Mouse (Mus musculus) forebrain, embryonic 15.5 days (tissue): Measurements from ENCODE around the gene Slc25a51. TPM values are rescaled to one million over a fixed set of nuclear protein-coding genes. Genes with fewer than 3 reads are reported as not detected.
"Not testable (repeated sequence)": the region's sequence is repeated elsewhere in the genome, so short reads cannot be mapped to it uniquely, and the experiment has no call there.

Experiments
- ATAC-seq: fragments of 200-750 bp; cut with Nextera tagmentation; replicated peaks from 2 replicates; pipeline ENCODE4 v1.8.0; 2017; ENCODE audit warnings: mild to moderate bottlenecking, moderate TSS enrichment, moderate library complexity
- H3K27ac ChIP-seq: fragments of 300-500 bp; sonication (generic); replicated peaks from 2 replicates; pipeline ENCODE4 v1.5.1; 2015; ENCODE audit warnings: mild to moderate bottlenecking, inconsistent platforms
- H3K27me3 ChIP-seq: fragments of 300-500 bp; sonication (generic); 2 replicates; pipeline ENCODE4 v1.6.1; 2015; ENCODE audit warnings: inconsistent platforms
- H3K36me3 ChIP-seq: fragments of 300-500 bp; sonication (generic); 2 replicates; pipeline ENCODE4 v1.6.1; 2015; ENCODE audit warnings: mild to moderate bottlenecking, inconsistent platforms
- H3K4me1 ChIP-seq: fragments of 300-500 bp; sonication (generic); 2 replicates; pipeline ENCODE4 v1.6.1; 2015; ENCODE audit warnings: inconsistent platforms
- H3K4me2 ChIP-seq: fragments of 300-500 bp; sonication (generic); replicated peaks from 2 replicates; pipeline ENCODE4 v1.6.1; 2015; ENCODE audit warnings: mild to moderate bottlenecking, inconsistent platforms
- H3K4me3 ChIP-seq: fragments of 300-500 bp; sonication (generic); 2 replicates; pipeline ENCODE4 v1.5.1; 2015; ENCODE audit warnings: mild to moderate bottlenecking, inconsistent platforms
- H3K9ac ChIP-seq: fragments of 300-500 bp; sonication (generic); replicated peaks from 2 replicates; pipeline ENCODE4 v1.6.1; 2015; ENCODE audit warnings: mild to moderate bottlenecking, inconsistent platforms
- H3K9me3 ChIP-seq: fragments of 300-500 bp; sonication (generic); 2 replicates; pipeline ENCODE4 v1.6.1; 2016; ENCODE audit warnings: inconsistent platforms
- WGBS: fragments of 180-500 bp; shearing (Covaris S2); methylation state at CpG from one replicate; pipeline ENCODE4 v1.1.7; 2015; ENCODE audit warnings: mixed read lengths; 5-methylcytosine and 5-hydroxymethylcytosine counted together
- polyA plus RNA-seq: library from polyadenylated mRNA; unstranded; fragments of >200 nt; fragmentation: Nextera tagmentation; extraction: Ambion mirVana; gene quantifications from 2 replicates; pipeline ENCODE4 v1.2.1, GENCODE M21; 2015

Slc25a51 gene
- polyA plus RNA-seq, 1 experiment from 2014 or later = 86.1 TPM

DNA sequence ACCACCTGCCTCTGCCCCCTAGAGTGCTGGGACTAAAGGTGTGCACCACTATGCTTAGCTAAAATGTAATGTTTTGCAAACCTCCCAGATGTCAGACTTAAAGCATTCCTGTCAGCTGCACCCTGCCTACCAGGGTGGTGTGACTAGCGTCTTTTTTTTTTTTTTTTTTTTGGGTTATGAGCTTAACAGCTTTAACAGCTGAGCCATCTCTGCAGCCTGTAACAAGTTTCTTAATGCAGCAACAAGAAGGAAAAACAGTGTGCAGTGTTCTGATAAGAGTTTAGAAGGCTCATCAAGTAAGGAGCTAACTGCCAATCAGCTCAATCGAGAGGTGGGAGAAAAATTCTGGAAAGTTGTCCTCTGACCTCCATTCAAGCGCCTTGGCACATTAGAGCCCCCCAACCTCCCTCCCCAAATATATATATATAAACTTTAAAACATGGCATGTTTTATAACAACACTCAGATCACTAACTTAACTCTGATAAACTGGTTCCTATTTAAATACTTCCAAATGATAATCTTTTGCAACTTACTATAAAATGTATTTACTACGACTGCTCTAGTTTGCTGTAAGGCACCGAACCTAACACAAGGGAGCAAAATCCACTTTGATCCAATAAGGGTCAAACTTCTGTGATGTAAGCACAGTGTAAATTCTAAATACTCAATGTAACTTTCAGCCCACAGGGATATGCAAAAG lies 1.4 kb downstream of the Slc25a51 start:
- H3K27ac ChIP-seq = no peak overlapping the region
- no peaks in the 10 kb centered on the region for H3K9me3 ChIP-seq
- ATAC-seq = no peak
- H3K4me2 ChIP-seq = peak overlapping the region; percentile 63
- H3K36me3 ChIP-seq = peaks cover 17% of the 10 kb centered on the region
- H3K9ac ChIP-seq = peak overlapping the region; percentile 99
- no peaks in the 10 kb centered on the region for H3K27me3 ChIP-seq
- peaks cover 42% of the 10 kb centered on the region for H3K4me1 ChIP-seq
- peak overlapping the region; percentile 99 for H3K4me3 ChIP-seq
- 56% methylated on average over 5 of the region's 5 CpGs for WGBS

GRCm38 (mm10) chr4:45406397-45406796 lies 2.2 kb downstream of the Slc25a51 start:
- peaks cover 42% of the 10 kb centered on the region for H3K4me1 ChIP-seq
- ATAC-seq = no peak
- H3K36me3 ChIP-seq = peaks cover 23% of the 10 kb centered on the region
- WGBS = 65% methylated on average over 7 of the region's 7 CpGs
- peak overlapping the region; percentile 63 for H3K4me2 ChIP-seq
- no peak overlapping the region for H3K27ac ChIP-seq
- H3K27me3 ChIP-seq = no peaks in the 10 kb centered on the region
- H3K9me3 ChIP-seq = no peaks in the 10 kb centered on the region
- H3K4me3 ChIP-seq = peak overlapping the region; percentile 10
- H3K9ac ChIP-seq = peak overlapping the region; percentile 30

DNA sequence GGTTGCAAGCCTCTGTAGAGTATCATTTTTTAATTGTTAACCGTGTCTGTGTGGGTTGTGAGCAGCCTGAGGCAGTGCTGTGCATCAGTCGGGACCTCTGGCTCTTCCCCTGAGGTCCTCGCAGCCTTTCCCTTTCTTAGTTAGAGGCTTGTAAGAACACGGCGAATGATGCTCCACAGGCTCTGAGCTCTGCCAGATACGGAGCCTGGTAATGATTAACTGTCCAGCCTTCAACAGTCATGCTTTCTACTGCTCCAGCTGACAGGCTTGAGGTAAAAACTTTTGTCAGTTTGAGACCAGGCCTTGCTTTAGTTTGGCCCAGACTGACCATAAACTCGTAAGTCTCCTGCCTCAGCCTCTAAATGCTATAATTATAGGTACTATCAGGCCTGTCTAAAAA lies 3.3 kb downstream of the Slc25a51 start:
- 85% methylated on average over 7 of the region's 7 CpGs for WGBS

DNA sequence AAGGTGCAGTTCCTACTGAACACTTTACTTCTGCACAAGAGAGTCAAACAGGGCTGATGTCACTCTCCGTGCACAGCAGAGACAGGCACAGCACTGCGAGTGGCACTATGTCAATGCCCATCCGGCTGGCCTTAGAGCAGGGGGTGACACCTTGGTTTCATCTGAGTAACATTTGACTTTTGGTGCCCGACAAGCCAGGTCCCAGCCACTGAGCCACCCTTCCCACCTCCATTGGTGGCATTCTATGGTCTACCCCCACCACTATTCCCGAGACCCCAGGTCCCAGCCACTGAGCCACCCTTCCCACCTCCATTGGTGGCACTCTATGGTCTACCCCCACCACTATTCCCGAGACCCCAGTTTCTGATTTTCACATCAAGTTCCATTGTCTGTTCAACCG lies 4.5 kb downstream of the Slc25a51 start:
- Histone ChIP-seq H3K4me3 (no peak overlapping the region), H3K9me3 (no peaks in the 10 kb centered on the region), H3K4me2 (no peak overlapping the region), H3K9ac (no peak overlapping the region), H3K4me1 (peaks cover 38% of the 10 kb centered on the region), H3K27me3 (no peaks in the 10 kb centered on the region), H3K36me3 (peaks cover 42% of the 10 kb centered on the region), H3K27ac (no peak overlapping the region)
- no peak for ATAC-seq
- 94% methylated on average over 7 of the region's 7 CpGs for WGBS

More for the DNA sequence above, 3.3 kb downstream of the Slc25a51 start:
- no peak overlapping the region for H3K9ac ChIP-seq
- H3K4me3 ChIP-seq = no peak overlapping the region
- ATAC-seq = no peak
- no peak overlapping the region for H3K27ac ChIP-seq
- H3K4me1 ChIP-seq = peaks cover 42% of the 10 kb centered on the region
- no peaks in the 10 kb centered on the region for H3K9me3 ChIP-seq
- H3K36me3 ChIP-seq = peaks cover 30% of the 10 kb centered on the region
- no peaks in the 10 kb centered on the region for H3K27me3 ChIP-seq
- H3K4me2 ChIP-seq = no peak overlapping the region

DNA sequence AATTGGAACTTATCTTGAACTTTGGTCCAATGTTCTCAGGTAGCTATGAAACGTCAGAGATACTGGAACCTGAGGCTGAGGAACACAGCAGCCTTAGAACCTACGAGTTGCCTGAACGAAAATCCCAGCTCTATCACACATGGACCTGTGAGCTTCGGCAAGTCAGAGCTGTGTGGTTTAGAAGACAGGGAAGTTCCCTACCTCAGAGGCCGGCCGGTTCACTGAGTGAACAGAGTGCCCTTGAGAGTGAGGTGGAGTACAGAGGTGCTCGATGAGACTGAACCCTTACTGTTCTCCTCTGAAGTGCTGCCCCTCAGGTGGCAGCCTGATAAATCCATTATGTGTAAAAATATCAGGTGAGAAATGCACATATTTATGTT lies 5.1 kb downstream of the Slc25a51 start:
- WGBS = 92% methylated on average over 7 of the region's 7 CpGs
- Histone ChIP-seq H3K4me2 (no peak overlapping the region), H3K27me3 (no peaks in the 10 kb centered on the region), H3K9me3 (no peaks in the 10 kb centered on the region), H3K4me3 (no peak overlapping the region), H3K36me3 (peaks cover 48% of the 10 kb centered on the region), H3K27ac (no peak overlapping the region), H3K4me1 (peaks cover 36% of the 10 kb centered on the region), H3K9ac (no peak overlapping the region)
- no peak for ATAC-seq

DNA sequence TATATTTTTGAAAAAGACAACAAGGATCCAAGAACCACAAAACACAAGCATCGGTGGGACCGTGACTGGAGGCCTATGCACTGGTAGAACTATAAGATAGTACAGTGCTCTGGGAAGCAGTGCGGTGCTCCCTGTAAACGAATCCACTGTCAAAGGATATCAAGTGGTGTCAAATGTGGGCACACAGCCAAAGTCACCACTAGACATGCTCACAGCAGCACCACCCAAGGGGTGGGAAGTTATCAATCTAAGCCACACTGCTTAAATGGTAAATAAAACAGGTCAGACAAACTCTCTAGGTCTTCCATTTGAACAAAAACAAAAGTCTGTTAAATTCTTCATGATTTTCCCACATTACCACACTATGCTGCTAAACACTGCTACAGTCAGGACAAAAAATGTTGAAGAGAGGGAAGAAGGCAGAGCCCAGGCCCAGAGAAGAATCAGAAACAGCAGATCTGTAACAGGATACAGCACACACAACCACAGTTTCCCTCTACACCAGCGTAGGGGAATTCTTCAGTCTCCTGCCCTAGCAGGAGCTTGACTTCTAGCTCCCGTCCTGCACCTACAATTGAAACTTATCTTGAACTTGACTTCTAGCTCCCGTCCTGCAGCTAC lies 5.6 kb downstream of the Slc25a51 start:
- WGBS = 77% methylated on average over 7 of the region's 7 CpGs
- no peaks in the 10 kb centered on the region for H3K9me3 ChIP-seq
- H3K4me2 ChIP-seq = no peak overlapping the region
- no peak overlapping the region for H3K27ac ChIP-seq
- ATAC-seq = no peak
- H3K4me3 ChIP-seq = no peak overlapping the region
- peaks cover 36% of the 10 kb centered on the region for H3K4me1 ChIP-seq
- H3K36me3 ChIP-seq = peaks cover 51% of the 10 kb centered on the region
- no peak overlapping the region for H3K9ac ChIP-seq
- no peaks in the 10 kb centered on the region for H3K27me3 ChIP-seq

- no peaks in the 10 kb centered on the region for H3K9me3 ChIP-seq
- H3K4me3 ChIP-seq = no peak overlapping the region
- no peak for ATAC-seq
- H3K36me3 ChIP-seq = peaks cover 56% of the 10 kb centered on the region
- H3K27me3 ChIP-seq = no peaks in the 10 kb centered on the region
- H3K27ac ChIP-seq = no peak overlapping the region
- H3K4me2 ChIP-seq = no peak overlapping the region
- 86% methylated on average over 4 of the region's 4 CpGs for WGBS
- peaks cover 30% of the 10 kb centered on the region for H3K4me1 ChIP-seq
- H3K9ac ChIP-seq = no peak overlapping the region
These were observed 6.3 kb downstream of the Slc25a51 start for GRCm38 (mm10) chr4:45402281-45402680.

DNA sequence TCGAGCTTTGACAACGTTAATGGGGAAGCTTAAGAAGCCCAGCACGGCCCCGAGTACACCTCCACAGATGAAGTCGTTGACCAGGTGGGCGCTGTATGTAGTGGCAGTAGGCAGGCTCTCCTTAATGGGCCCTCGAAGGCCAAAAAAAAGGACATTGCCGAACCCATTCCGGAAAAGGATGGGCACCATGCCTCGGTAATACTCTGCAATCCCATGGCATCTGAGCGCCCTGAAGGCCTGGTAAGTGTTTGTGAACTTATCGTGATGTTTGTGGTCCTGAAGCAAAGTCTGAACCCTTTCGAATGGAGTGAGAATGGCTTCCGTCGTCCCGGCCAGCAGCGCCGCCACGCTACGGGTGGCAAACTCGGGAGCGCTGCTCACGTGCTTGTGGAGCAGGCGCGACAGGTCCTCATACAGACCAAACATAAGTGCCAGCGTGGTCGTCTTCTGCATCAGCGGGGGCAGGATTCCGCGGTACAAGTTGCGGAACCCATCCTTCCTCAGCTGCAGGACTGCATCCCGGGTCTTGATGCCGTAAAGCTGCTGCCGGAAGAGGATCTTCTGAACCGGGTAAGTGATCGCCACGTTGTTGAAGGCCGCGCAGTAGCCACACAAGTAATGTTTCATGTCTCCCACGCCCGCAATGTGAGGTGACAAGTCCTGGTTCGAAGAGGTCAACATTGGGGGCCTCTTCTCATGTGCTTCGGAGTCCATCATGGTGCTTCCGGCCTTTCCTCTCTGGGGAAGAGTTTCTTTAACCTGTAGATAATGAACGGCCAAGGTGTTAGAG lies 8.9 kb downstream of the Slc25a51 start:
- Histone ChIP-seq H3K4me2 (no peak overlapping the region), H3K4me3 (no peak overlapping the region), H3K9ac (no peak overlapping the region), H3K36me3 (peaks cover 58% of the 10 kb centered on the region), H3K9me3 (no peaks in the 10 kb centered on the region), H3K4me1 (peaks cover 9% of the 10 kb centered on the region; the same call in 1 of the 2 replicates), H3K27me3 (no peaks in the 10 kb centered on the region), H3K27ac (no peak overlapping the region)
- WGBS = 96% methylated on average over 45 of the region's 45 CpGs
- no peak for ATAC-seq

GRCm38 (mm10) chr4:45398315-45398714 lies 10.3 kb downstream of the Slc25a51 start:
- H3K36me3 ChIP-seq = peaks cover 45% of the 10 kb centered on the region
- not testable (repeated sequence) for H3K9me3 ChIP-seq, H3K9ac ChIP-seq, H3K27me3 ChIP-seq, H3K4me1 ChIP-seq, H3K27ac ChIP-seq, H3K4me2 ChIP-seq, H3K4me3 ChIP-seq, ATAC-seq
- WGBS = 90% methylated on average over 5 of the region's 5 CpGs

DNA sequence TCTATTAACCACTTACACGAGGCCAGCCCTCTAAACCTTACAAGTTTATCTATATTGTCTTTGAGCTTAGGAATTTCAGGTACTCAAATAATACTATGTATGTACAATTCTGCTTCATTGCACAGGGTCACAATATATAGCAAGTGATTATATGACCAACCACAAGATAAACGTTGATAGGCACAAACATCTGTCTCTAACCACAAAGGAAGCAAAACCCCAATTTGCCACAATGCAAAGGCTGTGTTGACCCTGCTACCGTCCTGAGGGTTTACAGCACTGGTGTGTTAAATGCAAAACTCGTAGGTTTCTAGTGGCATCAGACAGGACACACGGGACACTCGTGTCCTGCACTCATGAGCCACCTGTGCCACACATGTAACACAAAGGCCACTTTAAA lies 12.4 kb downstream of the Slc25a51 start:
- H3K9ac ChIP-seq, H3K4me1 ChIP-seq, H3K4me2 ChIP-seq, H3K4me3 ChIP-seq, H3K27me3 ChIP-seq, H3K9me3 ChIP-seq, ATAC-seq, H3K27ac ChIP-seq: not testable (repeated sequence)
- WGBS = 83% methylated on average over 6 of the region's 6 CpGs
- peaks cover 33% of the 10 kb centered on the region for H3K36me3 ChIP-seq

- Histone ChIP-seq H3K9me3 (no peaks in the 10 kb centered on the region), H3K27me3 (no peaks in the 10 kb centered on the region), H3K27ac (no peak overlapping the region), H3K4me2 (no peak overlapping the region), H3K4me3 (no peak overlapping the region), H3K36me3 (peaks cover 12% of the 10 kb centered on the region), H3K9ac (no peak overlapping the region), H3K4me1 (no peaks in the 10 kb centered on the region)
- no peak for ATAC-seq
- 82% methylated on average over 5 of the region's 5 CpGs for WGBS
These were observed 14.9 kb downstream of the Slc25a51 start for GRCm38 (mm10) chr4:45393658-45394057.

GRCm38 (mm10) chr4:45392994-45393393 lies 15.6 kb downstream of the Slc25a51 start:
- H3K9me3 ChIP-seq = no peaks in the 10 kb centered on the region
- no peaks in the 10 kb centered on the region for H3K4me1 ChIP-seq

More at GRCm38 (mm10) chr4:45392994-45393393, 15.6 kb downstream of the Slc25a51 start:
- H3K9ac ChIP-seq = no peak overlapping the region
- WGBS = 86% methylated on average over 8 of the region's 8 CpGs
- peaks cover 7% of the 10 kb centered on the region for H3K36me3 ChIP-seq
- no peaks in the 10 kb centered on the region for H3K27me3 ChIP-seq
- no peak overlapping the region for H3K4me2 ChIP-seq
- no peak overlapping the region for H3K4me3 ChIP-seq
- ATAC-seq = no peak
- H3K27ac ChIP-seq = no peak overlapping the region
